Mouse (Mus musculus): Measurements from ENCODE around the gene Thap7. TPM values are rescaled to one million over a fixed set of nuclear protein-coding genes. Genes with fewer than 3 reads are reported as not detected.
"Not testable (repeated sequence)": the region's sequence is repeated elsewhere in the genome, so short reads cannot be mapped to it uniquely, and the experiment has no call there.

The Thap7 gene
- polyA plus RNA-seq, 1 experiment from 2014 or later: 53.4 TPM

DNA sequence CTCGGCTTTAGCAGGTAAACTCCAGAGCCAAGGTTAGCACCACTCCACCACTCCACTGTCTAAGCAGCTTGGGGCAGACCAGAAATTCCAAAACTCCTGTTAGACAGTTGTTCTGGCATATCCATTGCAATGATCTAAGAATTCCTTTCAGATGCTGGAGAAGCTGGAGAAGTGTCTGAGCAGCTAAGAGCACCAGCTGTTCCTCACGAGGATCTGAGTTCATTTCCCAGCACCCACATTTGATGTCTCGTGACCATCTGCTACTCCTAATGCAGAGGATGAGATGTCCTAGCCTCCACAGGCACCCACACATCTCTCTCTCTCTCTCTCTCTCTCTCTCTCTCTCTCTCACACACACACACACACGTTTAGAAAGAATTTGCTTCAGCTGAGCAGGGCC is 26.0 kb upstream of the Thap7 start:
- DNase-seq (ENCODE audit: low spot score) (no peak), ATAC-seq (no peak)
- Histone ChIP-seq H3K27ac (ENCODE audit: low read length) (no peak overlapping the region), H3K4me2 (replicated peaks; ENCODE audit: low read depth, low read length) (no peak overlapping the region), H3K27me3 (replicated peaks; ENCODE audit: insufficient read depth, low read length) (no peaks in the 10 kb centered on the region), H3K9ac (replicated peaks; ENCODE audit: low read depth) (no peak overlapping the region), H3K4me3 (ENCODE audit: low read depth, low read length) (no peak overlapping the region), H3K36me3 (ENCODE audit: insufficient read depth, low read length) (no peaks in the 10 kb centered on the region), H3K9me3 (ENCODE audit: low read length) (no peaks in the 10 kb centered on the region), H3K4me1 (ENCODE audit: insufficient read depth, low read depth, low read length) (peaks cover 4% of the 10 kb centered on the region; the same call in 1 of the 2 replicates)
- TF ChIP-seq CTCF (IDR thresholded peaks at IDR 0.05) (no peak), EP300 (IDR thresholded peaks at IDR 0.05) (no peak)
- 55% methylated on average over 4 of the region's 4 CpGs for WGBS

DNA sequence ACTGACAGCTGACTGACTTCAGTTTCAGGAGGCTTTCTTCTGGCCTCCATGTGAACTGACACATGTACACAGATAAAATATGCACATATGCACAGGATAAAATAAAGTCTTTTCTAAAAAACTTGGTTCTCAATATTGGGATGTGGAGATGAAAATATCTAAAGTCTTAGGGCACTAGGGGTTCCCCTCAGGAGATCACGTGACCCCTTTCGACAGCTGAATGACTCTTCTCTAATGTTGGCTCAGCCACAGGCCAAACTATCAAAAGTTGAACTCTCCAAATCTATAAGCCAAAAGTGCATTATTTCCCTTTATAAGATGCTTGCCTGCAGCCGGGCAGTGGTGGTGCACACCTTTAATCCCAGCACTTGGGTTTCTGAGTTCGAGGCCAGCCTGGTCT is 25.2 kb upstream of the Thap7 start:
- no peak for ATAC-seq
- no peaks in the 10 kb centered on the region for H3K4me1 ChIP-seq (ENCODE audit: insufficient read depth, low read depth, low read length)
- no peaks in the 10 kb centered on the region for H3K36me3 ChIP-seq (ENCODE audit: insufficient read depth, low read length)
- WGBS: 83% methylated on average over 4 of the region's 4 CpGs
- no peak overlapping the region for H3K4me2 ChIP-seq (replicated peaks; ENCODE audit: low read depth, low read length)
- TF ChIP-seq CTCF (IDR thresholded peaks at IDR 0.05) (no peak), EP300 (IDR thresholded peaks at IDR 0.05) (no peak)
- H3K27ac ChIP-seq (ENCODE audit: low read length): no peak overlapping the region
- H3K4me3 ChIP-seq (ENCODE audit: low read depth, low read length): no peak overlapping the region
- no peak for DNase-seq (ENCODE audit: low spot score)
- H3K9ac ChIP-seq (replicated peaks; ENCODE audit: low read depth): no peak overlapping the region
- H3K9me3 ChIP-seq (ENCODE audit: low read length): no peaks in the 10 kb centered on the region
- H3K27me3 ChIP-seq (replicated peaks; ENCODE audit: insufficient read depth, low read length): no peaks in the 10 kb centered on the region

DNA sequence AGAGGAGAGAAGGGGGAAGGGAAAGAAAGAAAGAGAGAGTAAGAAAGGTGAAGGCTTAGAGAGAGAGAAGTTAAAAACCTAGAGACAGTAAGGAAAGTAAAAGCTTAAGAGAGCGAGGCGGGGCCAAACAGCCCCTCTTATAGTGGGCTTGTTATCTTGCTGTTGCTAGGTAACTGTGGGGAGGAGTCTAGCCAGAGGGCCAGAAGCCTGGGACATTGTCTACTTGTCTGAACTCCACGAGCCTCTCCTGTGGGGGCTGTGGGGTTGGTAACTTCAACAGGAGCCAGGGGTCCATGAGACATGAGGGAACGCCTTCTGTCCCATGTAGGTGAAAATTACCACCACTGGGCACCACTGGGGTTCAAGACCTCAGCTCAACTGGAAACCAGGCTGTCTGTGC is 23.8 kb upstream of the Thap7 start:
- peak; percentile 32; the same call in 1 of the 2 replicates for ATAC-seq
- not testable (repeated sequence) for H3K9me3 ChIP-seq (ENCODE audit: low read length); H3K9ac ChIP-seq (replicated peaks; ENCODE audit: low read depth); H3K36me3 ChIP-seq (ENCODE audit: insufficient read depth, low read length); H3K4me1 ChIP-seq (ENCODE audit: insufficient read depth, low read depth, low read length); H3K4me3 ChIP-seq (ENCODE audit: low read depth, low read length); H3K27me3 ChIP-seq (replicated peaks; ENCODE audit: insufficient read depth, low read length)
- 19% methylated on average over 4 of the region's 4 CpGs for WGBS
- DNase-seq (ENCODE audit: low spot score): peak; percentile 41
- Histone ChIP-seq H3K4me2 (replicated peaks; ENCODE audit: low read depth, low read length) (peak overlapping the region; percentile 46), H3K27ac (ENCODE audit: low read length) (peak overlapping the region; percentile 16; the same call in 1 of the 2 replicates)

DNA sequence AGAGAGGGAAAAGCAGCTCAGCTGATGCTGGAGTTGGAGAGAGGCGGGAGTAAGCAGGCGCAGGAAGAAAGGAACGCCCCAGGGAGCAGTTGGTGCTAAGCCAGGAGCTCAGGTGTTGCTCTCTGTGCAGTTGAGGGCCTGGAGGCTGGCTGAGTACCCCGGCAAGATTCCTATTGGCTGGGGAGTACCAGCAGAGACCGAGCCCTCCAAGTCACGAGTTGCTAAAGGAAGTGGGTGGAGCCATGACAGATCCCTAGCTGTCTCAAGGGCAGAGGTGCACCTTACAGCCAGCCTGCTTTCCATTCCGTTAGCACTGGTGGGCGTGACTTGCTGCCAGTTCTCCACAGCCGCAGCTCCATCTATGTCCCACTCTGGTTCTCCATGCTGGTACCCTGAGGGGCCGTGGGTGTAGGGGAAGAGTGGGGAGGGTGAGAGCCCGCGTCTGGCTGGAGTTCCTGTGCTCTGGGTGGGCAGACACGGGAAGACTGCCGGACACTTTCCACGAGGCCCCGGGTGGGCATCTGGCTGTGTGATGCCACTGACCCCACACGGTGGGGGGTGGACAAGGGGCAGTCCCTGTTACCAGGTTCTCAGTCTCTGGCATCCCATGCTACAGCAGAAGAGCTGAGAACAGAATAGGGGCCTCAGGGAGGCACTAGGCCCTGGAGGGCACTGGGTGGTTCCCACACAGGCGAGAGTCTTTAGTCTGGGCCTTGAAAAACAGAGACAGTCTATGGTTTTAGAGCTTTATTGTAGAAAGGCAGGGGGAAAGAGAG is 23.2 kb upstream of the Thap7 start:
- Histone ChIP-seq H3K4me2 (replicated peaks; ENCODE audit: low read depth, low read length) (peak overlapping the region; percentile 46), H3K9me3 (ENCODE audit: low read length) (no peaks in the 10 kb centered on the region), H3K27me3 (replicated peaks; ENCODE audit: insufficient read depth, low read length) (no peaks in the 10 kb centered on the region), H3K27ac (ENCODE audit: low read length) (no peak overlapping the region; the same call in 1 of the 2 replicates), H3K36me3 (ENCODE audit: insufficient read depth, low read length) (no peaks in the 10 kb centered on the region), H3K4me1 (ENCODE audit: insufficient read depth, low read depth, low read length) (no peaks in the 10 kb centered on the region), H3K4me3 (ENCODE audit: low read depth, low read length) (no peak overlapping the region), H3K9ac (replicated peaks; ENCODE audit: low read depth) (no peak overlapping the region)
- 7% methylated on average over 18 of the region's 18 CpGs for WGBS
- ATAC-seq: peak; percentile 99
- DNase-seq (ENCODE audit: low spot score): peak; percentile 98
- TF ChIP-seq EP300 (IDR thresholded peaks at IDR 0.05) (no peak), CTCF (IDR thresholded peaks at IDR 0.05) (no peak)

DNA sequence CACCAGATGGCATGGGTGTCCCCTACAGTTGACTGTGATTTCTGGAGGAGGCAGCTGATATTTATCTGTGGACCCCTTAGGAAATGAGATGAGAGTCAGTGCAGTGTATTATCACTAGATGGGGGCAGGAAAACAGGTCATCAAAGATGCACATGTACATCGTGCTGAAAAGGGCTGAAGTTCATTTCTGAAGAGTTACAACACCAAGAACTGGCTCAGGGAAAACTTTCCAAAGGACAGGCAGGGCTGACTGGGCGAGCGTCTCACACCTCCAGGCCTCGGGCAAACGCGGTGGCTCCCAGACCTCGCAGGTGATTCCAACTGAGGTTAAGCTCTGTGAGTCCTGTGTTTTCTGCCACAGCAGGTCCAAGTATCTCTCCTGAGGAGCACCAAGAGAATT is 21.9 kb upstream of the Thap7 start:
- no peaks in the 10 kb centered on the region for H3K4me1 ChIP-seq (ENCODE audit: insufficient read depth, low read depth, low read length)
- no peak overlapping the region for H3K4me3 ChIP-seq (ENCODE audit: low read depth, low read length)
- H3K4me2 ChIP-seq (replicated peaks; ENCODE audit: low read depth, low read length): no peak overlapping the region
- no peaks in the 10 kb centered on the region for H3K9me3 ChIP-seq (ENCODE audit: low read length)
- H3K36me3 ChIP-seq (ENCODE audit: insufficient read depth, low read length): no peaks in the 10 kb centered on the region
- DNase-seq (ENCODE audit: low spot score) (no peak), ATAC-seq (no peak)
- TF ChIP-seq EP300 (IDR thresholded peaks at IDR 0.05) (no peak), CTCF (IDR thresholded peaks at IDR 0.05) (no peak)
- no peaks in the 10 kb centered on the region for H3K27me3 ChIP-seq (replicated peaks; ENCODE audit: insufficient read depth, low read length)
- H3K9ac ChIP-seq (replicated peaks; ENCODE audit: low read depth): no peak overlapping the region
- 64% methylated on average over 7 of the region's 7 CpGs for WGBS
- H3K27ac ChIP-seq (ENCODE audit: low read length): no peak overlapping the region

DNA sequence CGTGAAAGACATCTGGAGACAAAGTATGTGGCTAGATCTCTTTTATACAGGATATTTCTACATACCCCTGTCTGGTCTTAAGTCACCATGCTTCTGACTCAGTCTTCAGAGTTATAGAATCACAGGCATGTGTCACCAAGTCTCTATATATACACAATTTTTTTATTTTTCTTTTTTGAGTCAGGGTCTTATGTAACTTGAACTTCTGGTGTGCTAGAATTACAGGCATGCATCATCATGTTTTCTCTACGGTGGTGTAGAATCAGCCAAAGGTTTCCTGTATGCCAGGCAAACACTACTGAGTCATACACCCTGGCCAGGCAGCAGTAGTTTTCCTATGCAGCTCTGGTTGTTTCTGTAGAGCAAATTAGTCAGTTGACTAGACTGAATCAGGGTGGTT is 11.7 kb upstream of the Thap7 start:
- no peak for ATAC-seq
- Histone ChIP-seq H3K4me2 (replicated peaks; ENCODE audit: low read depth, low read length) (no peak overlapping the region), H3K4me3 (ENCODE audit: low read depth, low read length) (no peak overlapping the region), H3K36me3 (ENCODE audit: insufficient read depth, low read length) (no peaks in the 10 kb centered on the region), H3K27ac (ENCODE audit: low read length) (no peak overlapping the region), H3K9me3 (ENCODE audit: low read length) (no peaks in the 10 kb centered on the region), H3K9ac (replicated peaks; ENCODE audit: low read depth) (no peak overlapping the region), H3K27me3 (replicated peaks; ENCODE audit: insufficient read depth, low read length) (no peaks in the 10 kb centered on the region), H3K4me1 (ENCODE audit: insufficient read depth, low read depth, low read length) (no peaks in the 10 kb centered on the region)
- TF ChIP-seq EP300 (IDR thresholded peaks at IDR 0.05) (no peak), CTCF (IDR thresholded peaks at IDR 0.05) (no peak)
- no peak for DNase-seq (ENCODE audit: low spot score)
- WGBS: 60% methylated on average over 2 of the region's 2 CpGs

Measured in lung, postnatal 0 days (tissue).